Mouse (Mus musculus): ENCODE data around the gene Tmem95. TPM values are rescaled to one million over a fixed set of nuclear protein-coding genes. Genes with fewer than 3 reads are reported as not detected.
A peak's percentile ranks its signal among the peaks of the same experiment; 100 is the strongest.

Tmem95 gene
- polyA plus RNA-seq, 1 experiment from 2014 or later, result not detected

- Histone ChIP-seq H3K9ac (ENCODE audit: low read depth, low read length) (peak overlapping the region; percentile 99), H3K9me3 (replicated peaks; ENCODE audit: control insufficient read depth, low read length, poor library complexity, severe bottlenecking) (no peaks in the 10 kb centered on the region), H3K4me1 (ENCODE audit: control insufficient read depth, insufficient read depth, low read length) (peaks cover 30% of the 10 kb centered on the region), H3K27me3 (ENCODE audit: control insufficient read depth, insufficient read depth, low read depth, low read length) (no peaks in the 10 kb centered on the region), H3K4me3 (ENCODE audit: low read depth, low read length) (peak overlapping the region; percentile 94), H3K36me3 (ENCODE audit: control insufficient read depth, insufficient read depth, low read length) (peaks cover 10% of the 10 kb centered on the region), H3K4me2 (ENCODE audit: low read length) (peak overlapping the region; percentile 97), H3K27ac (ENCODE audit: low read length) (peak overlapping the region; percentile 98)
- 2% methylated on average over 9 of the region's 9 CpGs for WGBS
- ATAC-seq, result no peak
Measured at GRCm38 (mm10) chr11:69835326-69835965, 42.4 kb downstream of the Tmem95 start.

GRCm38 (mm10) chr11:69834001-69834549, 43.7 kb downstream of the Tmem95 start:
- no peaks in the 10 kb centered on the region for H3K9me3 ChIP-seq (replicated peaks; ENCODE audit: control insufficient read depth, low read length, poor library complexity, severe bottlenecking)
- peak overlapping the region; percentile 97 for H3K4me2 ChIP-seq (ENCODE audit: low read length)
- no peaks in the 10 kb centered on the region for H3K27me3 ChIP-seq (ENCODE audit: control insufficient read depth, insufficient read depth, low read depth, low read length)
- ATAC-seq, result no peak
- peaks cover 13% of the 10 kb centered on the region for H3K36me3 ChIP-seq (ENCODE audit: control insufficient read depth, insufficient read depth, low read length)
- 8% methylated on average over 42 of the region's 48 CpGs for WGBS
- H3K4me1 ChIP-seq (ENCODE audit: control insufficient read depth, insufficient read depth, low read length), result peaks cover 26% of the 10 kb centered on the region
- H3K9ac ChIP-seq (ENCODE audit: low read depth, low read length), result peak overlapping the region; percentile 99
- peak overlapping the region; percentile 94 for H3K4me3 ChIP-seq (ENCODE audit: low read depth, low read length)
- peak overlapping the region; percentile 50; the same call in 1 of the 2 replicates for H3K27ac ChIP-seq (ENCODE audit: low read length)

- Histone ChIP-seq H3K27me3 (ENCODE audit: control insufficient read depth, insufficient read depth, low read depth, low read length) (no peaks in the 10 kb centered on the region), H3K9me3 (replicated peaks; ENCODE audit: control insufficient read depth, low read length, poor library complexity, severe bottlenecking) (no peaks in the 10 kb centered on the region), H3K27ac (ENCODE audit: low read length) (peak overlapping the region; percentile 50; the same call in 1 of the 2 replicates), H3K4me1 (ENCODE audit: control insufficient read depth, insufficient read depth, low read length) (peaks cover 23% of the 10 kb centered on the region), H3K4me3 (ENCODE audit: low read depth, low read length) (peak overlapping the region; percentile 94), H3K9ac (ENCODE audit: low read depth, low read length) (peak overlapping the region; percentile 99), H3K4me2 (ENCODE audit: low read length) (peak overlapping the region; percentile 97), H3K36me3 (ENCODE audit: control insufficient read depth, insufficient read depth, low read length) (peaks cover 13% of the 10 kb centered on the region)
- WGBS, result 58% methylated on average over 8 of the region's 8 CpGs
- no peak for ATAC-seq
Measured at GRCm38 (mm10) chr11:69833554-69833953, 44.3 kb downstream of the Tmem95 start.

GRCm38 (mm10) chr11:69828832-69829231, 49.0 kb downstream of the Tmem95 start:
- 54% methylated on average over 5 of the region's 5 CpGs for WGBS
- ATAC-seq, result no peak

More at GRCm38 (mm10) chr11:69828832-69829231, 49.0 kb downstream of the Tmem95 start:
- Histone ChIP-seq H3K4me1 (ENCODE audit: control insufficient read depth, insufficient read depth, low read length) (peaks cover 3% of the 10 kb centered on the region), H3K9ac (ENCODE audit: low read depth, low read length) (no peak overlapping the region), H3K27ac (ENCODE audit: low read length) (no peak overlapping the region), H3K27me3 (ENCODE audit: control insufficient read depth, insufficient read depth, low read depth, low read length) (no peaks in the 10 kb centered on the region), H3K36me3 (ENCODE audit: control insufficient read depth, insufficient read depth, low read length) (peaks cover 50% of the 10 kb centered on the region), H3K9me3 (replicated peaks; ENCODE audit: control insufficient read depth, low read length, poor library complexity, severe bottlenecking) (no peaks in the 10 kb centered on the region), H3K4me2 (ENCODE audit: low read length) (no peak overlapping the region), H3K4me3 (ENCODE audit: low read depth, low read length) (no peak overlapping the region)

Small RNA genes lying within 50 kb of the gene (microRNA-seq; reads per million reads assigned to microRNA genes)
- gene Mir6924, result not detected

Other genes with a start within 250 kb of the Tmem95 start
- gene Fxr2, start 245.0 kb downstream of the Tmem95 start, polyA plus RNA-seq (2015; fragmentation: Nextera tagmentation; extraction: Ambion mirVana), result 33.3 and 37.3 TPM in 2 replicates
- not detected in 2 replicates for gene Sox15, start 222.7 kb downstream of the Tmem95 start, polyA plus RNA-seq (2015; fragmentation: Nextera tagmentation; extraction: Ambion mirVana)
- gene Mpdu1, start 215.4 kb downstream of the Tmem95 start, polyA plus RNA-seq (2015; fragmentation: Nextera tagmentation; extraction: Ambion mirVana), result 101 and 104 TPM in 2 replicates
- 6.4 and 9.7 TPM in 2 replicates for gene Cd68, start 211.9 kb downstream of the Tmem95 start, polyA plus RNA-seq (2015; fragmentation: Nextera tagmentation; extraction: Ambion mirVana)
- gene Eif4a1, start 205.6 kb downstream of the Tmem95 start, polyA plus RNA-seq (2015; fragmentation: Nextera tagmentation; extraction: Ambion mirVana), result 477 and 496 TPM in 2 replicates
- 94.0 and 98.5 TPM in 2 replicates for gene Senp3, start 195.9 kb downstream of the Tmem95 start, polyA plus RNA-seq (2015; fragmentation: Nextera tagmentation; extraction: Ambion mirVana)
- 0.53 and 0.66 TPM in 2 replicates for gene Tnfsf13, start 192.2 kb downstream of the Tmem95 start, polyA plus RNA-seq (2015; fragmentation: Nextera tagmentation; extraction: Ambion mirVana)
- 2.3 and 3.0 TPM in 2 replicates for gene Tnfsf12, start 182.2 kb downstream of the Tmem95 start, polyA plus RNA-seq (2015; fragmentation: Nextera tagmentation; extraction: Ambion mirVana)
- gene Tnfsfm13, start 181.9 kb downstream of the Tmem95 start, polyA plus RNA-seq (2015; fragmentation: Nextera tagmentation; extraction: Ambion mirVana), result 0.60 and 0.87 TPM in 2 replicates
- 13.0 and 15.5 TPM in 2 replicates for gene Polr2a, start 119.4 kb downstream of the Tmem95 start, polyA plus RNA-seq (2015; fragmentation: Nextera tagmentation; extraction: Ambion mirVana)
- 0.21 and 0.22 TPM in 2 replicates for gene Slc35g3, start 116.0 kb downstream of the Tmem95 start, polyA plus RNA-seq (2015; fragmentation: Nextera tagmentation; extraction: Ambion mirVana)
- gene Zbtb4, start 112.1 kb downstream of the Tmem95 start, polyA plus RNA-seq (2015; fragmentation: Nextera tagmentation; extraction: Ambion mirVana), result 4.2 and 5.2 TPM in 2 replicates
- gene Chrnb1, start 82.1 kb downstream of the Tmem95 start, polyA plus RNA-seq (2015; fragmentation: Nextera tagmentation; extraction: Ambion mirVana), result 1.4 and 1.6 TPM in 2 replicates
- 4.1 and 4.5 TPM in 2 replicates for gene Fgf11, start 76.2 kb downstream of the Tmem95 start, polyA plus RNA-seq (2015; fragmentation: Nextera tagmentation; extraction: Ambion mirVana)
- gene Tmem102, start 72.4 kb downstream of the Tmem95 start, polyA plus RNA-seq (2015; fragmentation: Nextera tagmentation; extraction: Ambion mirVana), result 0.54 and 0.56 TPM in 2 replicates
- gene Gm39566, start 62.7 kb downstream of the Tmem95 start, polyA plus RNA-seq (2015; fragmentation: Nextera tagmentation; extraction: Ambion mirVana), result not detected in 2 replicates
- gene Spem2, start 59.6 kb downstream of the Tmem95 start, polyA plus RNA-seq (2015; fragmentation: Nextera tagmentation; extraction: Ambion mirVana), result not detected in 2 replicates
- 0.24 and 0.68 TPM in 2 replicates for gene Spem1, start 55.8 kb downstream of the Tmem95 start, polyA plus RNA-seq (2015; fragmentation: Nextera tagmentation; extraction: Ambion mirVana)
- gene Nlgn2, start 40.2 kb downstream of the Tmem95 start, polyA plus RNA-seq (2015; fragmentation: Nextera tagmentation; extraction: Ambion mirVana), result 20.6 and 21.5 TPM in 2 replicates
- 271 and 312 TPM in 2 replicates for gene Tmem256, start 39.5 kb downstream of the Tmem95 start, polyA plus RNA-seq (2015; fragmentation: Nextera tagmentation; extraction: Ambion mirVana)
- gene Plscr3, start 31.6 kb downstream of the Tmem95 start, polyA plus RNA-seq (2015; fragmentation: Nextera tagmentation; extraction: Ambion mirVana), result 46.3 and 48.1 TPM in 2 replicates
- gene Tnk1, start 19.3 kb downstream of the Tmem95 start, polyA plus RNA-seq (2015; fragmentation: Nextera tagmentation; extraction: Ambion mirVana), result 0.11 and 0.35 TPM in 2 replicates
- 1.3 and 1.9 TPM in 2 replicates for gene Kctd11, start 3.4 kb upstream of the Tmem95 start, polyA plus RNA-seq (2015; fragmentation: Nextera tagmentation; extraction: Ambion mirVana)
- 0.26 and 0.42 TPM in 2 replicates for gene Acap1, start 17.5 kb upstream of the Tmem95 start, polyA plus RNA-seq (2015; fragmentation: Nextera tagmentation; extraction: Ambion mirVana)
- 6.6 and 7.4 TPM in 2 replicates for gene 2810408A11Rik, start 23.0 kb upstream of the Tmem95 start, polyA plus RNA-seq (2015; fragmentation: Nextera tagmentation; extraction: Ambion mirVana)
- gene Neurl4, start 23.1 kb upstream of the Tmem95 start, polyA plus RNA-seq (2015; fragmentation: Nextera tagmentation; extraction: Ambion mirVana), result 18.7 and 24.1 TPM in 2 replicates
- 70.3 TPM in 2 replicates for gene Gps2, start 35.9 kb upstream of the Tmem95 start, polyA plus RNA-seq (2015; fragmentation: Nextera tagmentation; extraction: Ambion mirVana)
- 1,061 and 1,062 TPM in 2 replicates for gene Eif5a, start 43.9 kb upstream of the Tmem95 start, polyA plus RNA-seq (2015; fragmentation: Nextera tagmentation; extraction: Ambion mirVana)
- 5.1 and 7.2 TPM in 2 replicates for gene Ybx2, start 57.8 kb upstream of the Tmem95 start, polyA plus RNA-seq (2015; fragmentation: Nextera tagmentation; extraction: Ambion mirVana)
- gene Slc2a4, start 70.2 kb upstream of the Tmem95 start, polyA plus RNA-seq (2015; fragmentation: Nextera tagmentation; extraction: Ambion mirVana), result 3.1 and 3.2 TPM in 2 replicates
- 0.40 and 0.70 TPM in 2 replicates for gene Cldn7, start 86.8 kb upstream of the Tmem95 start, polyA plus RNA-seq (2015; fragmentation: Nextera tagmentation; extraction: Ambion mirVana)
- 23.0 and 24.4 TPM in 2 replicates for gene Ctdnep1, start 103.1 kb upstream of the Tmem95 start, polyA plus RNA-seq (2015; fragmentation: Nextera tagmentation; extraction: Ambion mirVana)
- gene Elp5, start 104.5 kb upstream of the Tmem95 start, polyA plus RNA-seq (2015; fragmentation: Nextera tagmentation; extraction: Ambion mirVana), result 162 and 173 TPM in 2 replicates
- 527 and 528 TPM in 2 replicates for gene Gabarap, start 113.1 kb upstream of the Tmem95 start, polyA plus RNA-seq (2015; fragmentation: Nextera tagmentation; extraction: Ambion mirVana)
- 51.2 and 58.6 TPM in 2 replicates for gene Phf23, start 117.8 kb upstream of the Tmem95 start, polyA plus RNA-seq (2015; fragmentation: Nextera tagmentation; extraction: Ambion mirVana)
- gene Dvl2, start 122.6 kb upstream of the Tmem95 start, polyA plus RNA-seq (2015; fragmentation: Nextera tagmentation; extraction: Ambion mirVana), result 21.9 and 26.1 TPM in 2 replicates
- 56.3 and 61.6 TPM in 2 replicates for gene Acadvl, start 137.4 kb upstream of the Tmem95 start, polyA plus RNA-seq (2015; fragmentation: Nextera tagmentation; extraction: Ambion mirVana)
- 23.4 and 30.0 TPM in 2 replicates for gene Dlg4, start 138.9 kb upstream of the Tmem95 start, polyA plus RNA-seq (2015; fragmentation: Nextera tagmentation; extraction: Ambion mirVana)
- 2.3 and 3.0 TPM in 2 replicates for gene Asgr1, start 176.1 kb upstream of the Tmem95 start, polyA plus RNA-seq (2015; fragmentation: Nextera tagmentation; extraction: Ambion mirVana)
- not detected in 2 replicates for gene Asgr2, start 214.6 kb upstream of the Tmem95 start, polyA plus RNA-seq (2015; fragmentation: Nextera tagmentation; extraction: Ambion mirVana)

Data from midbrain, embryonic 16.5 days (tissue).